Mouse (Mus musculus) liver, postnatal 0 days (tissue): Measurements from ENCODE around the gene Ppp2r2c.

ENCODE experiments used
- CTCF ChIP-seq: sonication (generic); IDR thresholded peaks from 2 replicates; pipeline ENCODE4 v1.5.1; 2016; ENCODE audit warnings: antibody characterized with exemption, low read depth
- EP300 ChIP-seq: IDR thresholded peaks from 2 replicates; pipeline ENCODE4 v1.6.1; 2016; ENCODE audit warnings: antibody characterized with exemption, low read depth, mild to moderate bottlenecking

DNA sequence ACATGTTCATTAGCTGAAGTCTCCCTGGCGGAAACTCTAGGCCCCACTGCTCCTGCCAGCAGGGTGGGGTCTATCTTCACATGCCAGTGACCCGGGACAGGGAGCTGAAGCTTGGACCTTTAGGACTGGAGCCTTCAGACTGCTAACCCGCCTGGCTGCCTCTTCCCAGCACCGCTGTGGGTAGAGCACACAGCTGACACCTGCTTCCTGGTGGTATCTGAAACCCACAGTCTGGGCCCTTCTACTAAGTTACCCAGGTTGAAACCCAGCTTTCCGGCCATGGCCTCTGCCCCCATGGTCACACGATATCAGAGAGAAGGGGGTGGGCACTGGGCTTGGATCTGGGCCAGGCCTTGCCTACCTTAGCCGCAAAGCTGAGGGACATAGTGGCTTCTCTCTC lies 111.3 kb downstream of the Ppp2r2c start:
- TF ChIP-seq CTCF (no peak), EP300 (no peak)
